Mouse (Mus musculus) cortical plate, adult 2 months (tissue): ENCODE measurements around the gene Zfp575. TPM values are rescaled to one million over a fixed set of nuclear protein-coding genes. Genes with fewer than 3 reads are reported as not detected.

Source experiments
- H3K27ac ChIP-seq: fragments of 200-500 bp; 2 replicates; pipeline ENCODE4 v1.5.1; 2012; ENCODE audit warnings: low read length, control low read depth, inconsistent platforms; ENCODE audit not compliant: insufficient read depth
- H3K4me1 ChIP-seq: fragments of 200-500 bp; 2 replicates; pipeline ENCODE4 v1.6.1; 2011; ENCODE audit warnings: low read length; ENCODE audit not compliant: control insufficient read depth, insufficient read depth
- H3K4me3 ChIP-seq: fragments of 200-500 bp; 2 replicates; pipeline ENCODE4 v1.5.1; 2011; ENCODE audit warnings: mild to moderate bottlenecking, low read length, control low read depth; ENCODE audit not compliant: insufficient read depth
- CTCF ChIP-seq: fragments of 200-500 bp; IDR thresholded peaks from 2 replicates; pipeline ENCODE4 v1.5.1; 2011; ENCODE audit warnings: mild to moderate bottlenecking, control low read depth, low read length; ENCODE audit not compliant: insufficient read depth; ENCODE audit errors: extremely low read depth
- POLR2A ChIP-seq: fragments of 200-500 bp; IDR thresholded peaks from 2 replicates; pipeline ENCODE4 v1.6.1; 2011; ENCODE audit warnings: mild to moderate bottlenecking, low read length, control low read depth; ENCODE audit not compliant: insufficient read depth; ENCODE audit errors: extremely low read depth
- polyA plus RNA-seq: library from polyadenylated mRNA; depleted of rRNA; stranded (reverse); fragments of >200 nt; gene quantifications from 2 replicates; pipeline ENCODE4 v1.2.3, GENCODE M21; 2012; rRNA removed

The Zfp575 gene
- polyA plus RNA-seq, 1 experiment = 7.3 TPM

DNA sequence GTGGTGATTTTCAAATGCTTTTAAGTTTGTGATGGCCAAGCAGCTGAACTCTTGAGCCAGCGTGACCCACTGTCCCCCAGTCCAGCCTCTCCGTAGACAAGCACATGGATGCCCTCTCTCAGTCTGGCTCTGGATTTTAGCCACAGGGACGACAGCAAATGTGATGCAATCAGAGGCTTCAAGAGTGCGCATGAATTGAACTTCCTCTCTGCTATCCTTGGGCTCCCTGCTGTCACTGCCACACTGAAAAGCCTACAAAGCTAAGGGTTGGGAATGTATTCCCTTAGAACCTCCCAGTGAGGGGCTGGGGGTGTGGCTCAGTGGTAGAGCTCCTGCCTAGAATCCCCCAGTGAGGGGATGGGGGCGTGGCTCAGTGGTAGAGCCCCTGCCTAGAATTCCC is 48.7 kb downstream of the Zfp575 start:
- peaks cover 1% of the 10 kb centered on the region for H3K4me1 ChIP-seq
- TF ChIP-seq CTCF = no peak
- no peak for TF ChIP-seq POLR2A
- no peak overlapping the region for H3K4me3 ChIP-seq
- no peak overlapping the region for H3K27ac ChIP-seq

DNA sequence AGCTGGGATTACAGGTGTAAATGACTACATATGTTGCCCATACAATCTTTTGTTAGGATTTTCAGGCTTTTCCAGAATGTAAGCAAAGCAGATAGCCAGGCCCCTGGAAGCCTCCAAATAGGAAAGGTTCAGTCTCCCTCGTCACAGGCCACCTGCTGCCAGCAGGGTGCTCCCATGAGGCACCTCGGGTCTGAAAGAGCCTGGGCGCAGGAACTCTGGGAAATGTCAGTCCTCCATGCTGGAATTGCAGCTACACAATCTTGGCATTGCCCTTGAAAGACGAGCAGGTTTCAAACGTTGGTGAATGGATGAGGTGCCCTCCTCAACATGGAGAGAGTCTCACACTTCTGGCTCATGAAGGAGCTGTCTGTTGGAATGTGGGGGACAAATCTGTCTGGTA is 49.3 kb downstream of the Zfp575 start:
- H3K4me3 ChIP-seq = no peak overlapping the region
- TF ChIP-seq POLR2A = no peak
- no peak for TF ChIP-seq CTCF
- H3K4me1 ChIP-seq = peaks cover 1% of the 10 kb centered on the region
- no peak overlapping the region for H3K27ac ChIP-seq

DNA sequence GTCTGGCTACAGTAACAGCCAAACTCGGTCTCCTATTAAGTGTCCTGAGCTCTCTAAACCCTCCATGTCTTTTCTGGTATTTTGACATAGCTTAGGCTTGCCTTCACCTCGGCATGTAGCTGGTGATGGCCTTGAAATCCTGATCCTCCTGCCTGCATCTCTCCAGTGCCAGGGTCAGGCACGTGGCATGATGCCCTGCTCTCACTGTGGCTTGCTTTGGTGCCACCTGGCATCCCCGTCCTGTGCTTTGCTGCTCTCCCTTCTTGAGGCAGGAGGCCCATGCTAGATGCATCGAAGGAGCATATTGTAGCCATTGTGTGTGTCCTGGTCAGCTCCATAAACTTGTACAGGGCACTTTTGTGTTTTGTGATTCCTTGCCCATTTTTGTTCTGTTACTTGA is 49.9 kb downstream of the Zfp575 start:
- no peak overlapping the region for H3K4me3 ChIP-seq
- H3K4me1 ChIP-seq = peaks cover 1% of the 10 kb centered on the region
- TF ChIP-seq POLR2A = no peak
- no peak overlapping the region for H3K27ac ChIP-seq

DNA sequence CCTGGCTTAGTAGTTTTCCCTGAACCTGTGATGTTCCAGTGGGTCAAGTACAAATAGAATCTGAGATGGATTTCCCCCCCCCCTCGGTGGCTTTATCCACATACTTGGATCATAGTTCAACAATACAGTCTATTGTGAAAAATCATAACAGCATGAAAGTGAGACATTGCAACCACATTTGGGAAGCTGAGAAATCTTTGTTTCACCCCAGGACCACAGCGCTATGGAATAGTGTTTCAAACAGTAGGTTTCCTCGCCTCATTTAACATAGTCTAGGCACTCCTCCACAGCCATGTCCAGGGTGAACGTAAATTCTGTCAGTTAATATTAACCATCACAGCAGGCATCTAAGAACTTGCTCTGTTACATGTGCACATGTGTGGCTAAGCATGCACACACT is 50.4 kb downstream of the Zfp575 start:
- H3K4me3 ChIP-seq = no peak overlapping the region
- peaks cover 1% of the 10 kb centered on the region for H3K4me1 ChIP-seq
- no peak overlapping the region for H3K27ac ChIP-seq
- TF ChIP-seq CTCF (no peak), POLR2A (no peak)

GRCm38 (mm10) chr7:24534301-24534700 is 53.1 kb downstream of the Zfp575 start:
- Histone ChIP-seq H3K4me1 (peaks cover 1% of the 10 kb centered on the region), H3K27ac (no peak overlapping the region), H3K4me3 (no peak overlapping the region)
- TF ChIP-seq POLR2A (no peak), CTCF (no peak)

Other genes with a start within 250 kb of the Zfp575 start
- not detected in 2 replicates for gene Lypd5, start 238.4 kb downstream of the Zfp575 start, polyA plus RNA-seq
- gene Kcnn4, start 217.4 kb downstream of the Zfp575 start, polyA plus RNA-seq = 0.47 and 0.77 TPM in 2 replicates
- 81.7 and 84.5 TPM in 2 replicates for gene Smg9, start 188.0 kb downstream of the Zfp575 start, polyA plus RNA-seq
- gene Irgc1, start 135.3 kb downstream of the Zfp575 start, polyA plus RNA-seq = 0.55 and 1.4 TPM in 2 replicates
- 1.3 and 1.5 TPM in 2 replicates for gene Plaur, start 125.2 kb downstream of the Zfp575 start, polyA plus RNA-seq
- gene Cadm4, start 105.6 kb downstream of the Zfp575 start, polyA plus RNA-seq = 234 and 237 TPM in 2 replicates
- 71.7 and 73.4 TPM in 2 replicates for gene Zfp428, start 80.6 kb downstream of the Zfp575 start, polyA plus RNA-seq
- not detected in 2 replicates for gene AC161166.1, start 75.2 kb downstream of the Zfp575 start, polyA plus RNA-seq
- 52.9 and 53.9 TPM in 2 replicates for gene Irgq, start 57.0 kb downstream of the Zfp575 start, polyA plus RNA-seq
- 0.33 TPM in 1 of 2 replicates, not detected in the other for gene Pinlyp, start 41.5 kb downstream of the Zfp575 start, polyA plus RNA-seq
- 41.6 and 46.2 TPM in 2 replicates for gene Xrcc1, start 41.4 kb downstream of the Zfp575 start, polyA plus RNA-seq
- 18.4 and 19.4 TPM in 2 replicates for gene Ethe1, start 98 bp downstream of the Zfp575 start, polyA plus RNA-seq
- gene Phldb3, start 23.1 kb upstream of the Zfp575 start, polyA plus RNA-seq = 0.08 and 0.11 TPM in 2 replicates
- not detected in 2 replicates for gene Lypd3, start 48.9 kb upstream of the Zfp575 start, polyA plus RNA-seq
- not detected in 2 replicates for gene Tex101, start 89.0 kb upstream of the Zfp575 start, polyA plus RNA-seq
- gene BC049730, start 121.6 kb upstream of the Zfp575 start, polyA plus RNA-seq = not detected in 2 replicates
- not detected in 2 replicates for gene Gm4763, start 139.3 kb upstream of the Zfp575 start, polyA plus RNA-seq
- gene Cd177, start 172.7 kb upstream of the Zfp575 start, polyA plus RNA-seq = not detected in 2 replicates
- gene Ceacam10, start 189.6 kb upstream of the Zfp575 start, polyA plus RNA-seq = 0.19 TPM in 1 of 2 replicates, not detected in the other